Mouse (Mus musculus) embryonic facial prominence, embryonic 11.5 days (tissue): Measurements from ENCODE around the gene Suv39h2. TPM values are rescaled to one million over a fixed set of nuclear protein-coding genes. Genes with fewer than 3 reads are reported as not detected.
A peak's percentile ranks its signal among the peaks of the same experiment; 100 is the strongest.

Source experiments
- ATAC-seq: fragments of 200-750 bp; cut with Nextera tagmentation; replicated peaks from 2 replicates; pipeline ENCODE4 v1.8.0; 2017; ENCODE audit warnings: low read depth; ENCODE audit not compliant: insufficient number of reproducible peaks, low FRiP score, low TSS enrichment
- DNase-seq: peaks from one replicate; pipeline ENCODE4 v3.0.0-alpha.2; 2015; ENCODE audit warnings: low spot score
- H3K27ac ChIP-seq: fragments of 300-500 bp; sonication (generic); replicated peaks from 2 replicates; pipeline ENCODE4 v1.5.1; 2014; ENCODE audit warnings: mild to moderate bottlenecking, low read depth, low read length, control low read depth
- H3K27me3 ChIP-seq: fragments of 300-500 bp; sonication (generic); 2 replicates; pipeline ENCODE4 v1.6.1; 2014; ENCODE audit warnings: mild to moderate bottlenecking, low read length, moderate library complexity, mixed read lengths; ENCODE audit not compliant: control insufficient read depth, insufficient read depth
- H3K36me3 ChIP-seq: fragments of 300-500 bp; sonication (generic); replicated peaks from 2 replicates; pipeline ENCODE4 v1.6.1; 2014; ENCODE audit warnings: low read depth, mild to moderate bottlenecking, low read length, moderate library complexity, mixed read lengths; ENCODE audit not compliant: control insufficient read depth, insufficient read depth
- H3K4me1 ChIP-seq: fragments of 300-500 bp; sonication (generic); 2 replicates; pipeline ENCODE4 v1.6.1; 2014; ENCODE audit warnings: low read length, mixed read lengths; ENCODE audit not compliant: control insufficient read depth, insufficient read depth
- H3K4me2 ChIP-seq: fragments of 300-500 bp; sonication (generic); 2 replicates; pipeline ENCODE4 v1.6.1; 2014; ENCODE audit warnings: low read depth, mild to moderate bottlenecking, control low read depth, low read length, moderate library complexity
- H3K4me3 ChIP-seq: fragments of 300-500 bp; sonication (generic); 2 replicates; pipeline ENCODE4 v1.5.1; 2014; ENCODE audit warnings: low read depth, low read length, control low read depth
- H3K9ac ChIP-seq: fragments of 300-500 bp; sonication (generic); replicated peaks from 2 replicates; pipeline ENCODE4 v1.6.1; 2014; ENCODE audit warnings: mild to moderate bottlenecking, control low read depth, low read length
- H3K9me3 ChIP-seq: fragments of 300-500 bp; sonication (generic); replicated peaks from 2 replicates; pipeline ENCODE4 v1.6.1; 2016; ENCODE audit warnings: mild to moderate bottlenecking, low read length, inconsistent platforms, mixed read lengths; ENCODE audit not compliant: control insufficient read depth
- WGBS: fragments of 180-500 bp; shearing (Covaris S2); extraction: QIAGEN DNeasy Blood & Tissue Kit; methylation state at CpG from one replicate; pipeline ENCODE4 v1.1.7; 2014; 5-methylcytosine and 5-hydroxymethylcytosine counted together
- polyA plus RNA-seq: library from polyadenylated mRNA; unstranded; fragments of >200 nt; fragmentation: Nextera tagmentation; extraction: Ambion mirVana; gene quantifications from 2 replicates; pipeline ENCODE4 v1.2.1, GENCODE M21; 2014

The Suv39h2 gene
- 47.4 and 54.5 TPM in 2 replicates for polyA plus RNA-seq

DNA sequence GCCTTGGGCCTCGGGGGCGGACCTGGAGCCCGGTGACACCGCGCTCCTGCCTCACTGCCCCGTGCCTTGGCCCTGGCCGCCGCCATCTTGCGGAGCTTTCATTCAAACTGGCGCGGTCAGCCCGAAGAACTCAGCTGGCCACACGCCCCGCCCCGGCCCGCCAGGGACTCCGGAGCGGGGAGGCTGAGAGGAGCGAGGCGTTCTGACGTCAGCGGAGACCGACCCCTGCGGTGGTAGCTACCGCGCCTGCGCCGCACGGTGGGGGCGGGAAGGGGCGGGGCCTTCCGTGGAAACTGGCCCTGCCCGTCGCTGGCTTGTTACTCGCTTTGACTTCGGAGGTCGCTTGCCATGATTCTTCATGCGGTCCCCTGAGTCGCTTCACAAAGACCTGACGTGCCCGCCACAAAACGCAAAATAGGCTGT, at the start of gene Suv39h2:
Gene Suv39h2 (minus strand): TSS at position 171 of the 423 bp plus-strand sequence.
- peak; percentile 97 for DNase-seq
- H3K36me3 ChIP-seq, result no peaks in the 10 kb centered on the region; the same call in 1 of the 2 replicates
- peak within 1 kb of the TSS; percentile 84 for H3K27ac ChIP-seq
- under 1% methylated on average over 42 of the region's 42 CpGs for WGBS
- peak within 1 kb of the TSS; percentile 71 for H3K4me3 ChIP-seq
- no peaks in the 10 kb centered on the region for H3K4me1 ChIP-seq
- H3K27me3 ChIP-seq, result no peaks in the 10 kb centered on the region
- H3K9ac ChIP-seq, result peak within 1 kb of the TSS; percentile 78
- no peaks in the 10 kb centered on the region for H3K9me3 ChIP-seq
- ATAC-seq, result peak; percentile 97
- H3K4me2 ChIP-seq, result peak within 1 kb of the TSS; percentile 40

DNA sequence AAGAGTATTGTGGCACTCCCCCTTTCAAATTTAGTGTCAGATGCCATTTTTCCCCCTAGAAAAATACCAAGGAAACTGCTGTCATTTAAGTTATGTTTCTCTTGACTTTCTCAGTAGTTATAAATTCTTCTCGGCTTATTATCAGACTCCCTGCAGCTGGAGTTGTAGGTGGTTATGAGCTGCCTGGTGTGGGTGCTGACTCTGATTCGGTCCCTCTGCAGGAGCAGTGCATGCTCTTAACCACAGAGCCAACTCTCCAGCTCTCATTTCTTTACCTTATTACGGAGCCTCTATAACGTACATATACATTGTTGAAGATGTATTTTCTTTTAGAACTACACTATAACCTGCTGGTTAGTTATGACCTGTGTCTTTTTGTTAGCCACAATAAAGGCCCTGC, 47.7 kb upstream of the Suv39h2 start:
- no peak for ATAC-seq
- no peak overlapping the region for H3K9ac ChIP-seq
- no peaks in the 10 kb centered on the region for H3K9me3 ChIP-seq
- H3K4me3 ChIP-seq, result no peak overlapping the region
- no peaks in the 10 kb centered on the region for H3K36me3 ChIP-seq
- no peaks in the 10 kb centered on the region for H3K27me3 ChIP-seq
- no peak overlapping the region for H3K27ac ChIP-seq
- WGBS, result 80% methylated on average over 4 of the region's 4 CpGs
- no peaks in the 10 kb centered on the region for H3K4me1 ChIP-seq
- no peak overlapping the region for H3K4me2 ChIP-seq
- no peak for DNase-seq

DNA sequence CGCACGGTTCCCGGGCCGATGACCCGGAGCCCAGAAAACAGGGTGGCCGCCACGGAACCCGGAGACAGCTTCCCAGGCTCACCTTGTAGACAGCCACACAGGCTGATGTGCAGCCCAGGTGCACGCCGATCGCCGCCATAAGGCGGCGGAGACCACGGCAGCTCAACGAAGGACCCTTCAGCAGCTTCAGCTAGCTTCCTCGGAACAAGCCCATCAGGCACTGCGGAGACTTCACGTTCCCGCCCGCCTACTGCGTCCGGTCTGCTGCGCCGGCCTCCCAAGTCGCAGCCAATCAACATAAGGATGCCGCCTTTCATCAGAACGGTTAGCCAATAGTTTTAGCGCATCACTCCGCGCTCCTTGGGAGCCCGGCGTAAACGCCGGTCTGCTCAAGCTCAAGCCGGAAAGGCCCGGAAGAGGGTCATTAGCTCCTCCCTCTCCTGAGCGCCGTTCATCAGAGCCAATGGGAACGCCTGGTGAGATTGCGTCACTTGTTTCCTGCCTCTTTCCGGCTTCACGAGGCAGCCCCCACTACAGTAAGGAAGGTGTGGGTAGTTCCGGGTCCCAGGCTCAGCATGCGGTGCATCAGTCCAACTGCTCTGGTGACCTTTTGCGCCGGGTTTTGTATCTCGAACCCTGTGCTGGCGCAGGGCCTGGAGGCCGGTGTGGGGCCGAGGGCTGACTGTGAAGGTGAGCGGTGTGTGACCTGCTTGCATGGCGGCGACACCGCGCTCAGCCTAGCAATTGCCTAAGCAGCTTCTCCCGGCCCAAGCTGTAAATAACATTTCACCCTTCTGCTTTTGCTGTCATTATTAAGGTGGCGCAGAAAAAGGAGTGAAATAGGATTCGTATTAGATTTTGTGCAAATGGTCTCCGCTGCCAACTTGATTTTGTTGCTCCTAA, 38.0 kb upstream of the Suv39h2 start, which contains the start of the genes Gm45902, Hspa14 and Cdnf:
Gene Gm45902 (minus strand): TSS at position 239 of the 903 bp plus-strand sequence.
Gene Hspa14 (minus strand): TSS at position 263 of the 903 bp plus-strand sequence.
Gene Cdnf (plus strand): TSS at position 479 of the 903 bp plus-strand sequence.
- no peaks in the 10 kb centered on the region for H3K4me1 ChIP-seq
- no peaks in the 10 kb centered on the region for H3K27me3 ChIP-seq
- under 1% methylated on average over 60 of the region's 60 CpGs for WGBS
- peak within 1 kb of the TSS; percentile 61 for H3K4me3 ChIP-seq
- DNase-seq (peak; percentile 99), ATAC-seq (peak; percentile 100)
- peak within 1 kb of the TSS; percentile 73 for H3K9ac ChIP-seq
- no peaks in the 10 kb centered on the region for H3K9me3 ChIP-seq
- peak within 1 kb of the TSS; percentile 76 for H3K4me2 ChIP-seq
- H3K27ac ChIP-seq, result no peak within 1 kb of the TSS; the same call in 1 of the 2 replicates
- peaks cover 3% of the 10 kb centered on the region for H3K36me3 ChIP-seq

DNA sequence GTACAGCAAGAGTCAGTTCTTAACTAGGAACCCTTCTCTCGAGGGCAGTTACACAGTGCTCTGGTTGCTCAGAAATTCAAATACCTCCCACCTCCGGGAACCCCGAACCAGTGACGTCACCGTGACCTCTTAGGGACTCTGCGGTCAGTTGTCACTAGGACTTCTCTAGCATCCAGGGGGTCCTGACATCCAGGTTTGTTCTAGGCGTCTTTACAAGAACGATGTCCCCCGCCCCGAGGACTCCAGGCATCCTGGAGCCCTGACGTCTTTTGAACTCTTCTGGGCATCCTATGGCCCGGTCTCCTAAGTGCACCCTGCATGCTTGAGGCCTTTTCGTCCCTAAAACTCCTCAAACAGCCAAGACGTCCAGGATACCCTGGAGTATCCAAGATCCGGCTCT, 37.2 kb upstream of the Suv39h2 start:
- no peaks in the 10 kb centered on the region for H3K27me3 ChIP-seq
- no peak; the same call in 1 of the 2 replicates for ATAC-seq
- H3K36me3 ChIP-seq, result peaks cover 3% of the 10 kb centered on the region
- peak overlapping the region; percentile 61 for H3K4me3 ChIP-seq
- peak; percentile 68 for DNase-seq
- 1% methylated on average over 15 of the region's 15 CpGs for WGBS
- peak overlapping the region; percentile 73 for H3K9ac ChIP-seq
- H3K27ac ChIP-seq, result no peak overlapping the region; the same call in 1 of the 2 replicates
- H3K4me2 ChIP-seq, result peak overlapping the region; percentile 76
- no peaks in the 10 kb centered on the region for H3K9me3 ChIP-seq
- H3K4me1 ChIP-seq, result no peaks in the 10 kb centered on the region

DNA sequence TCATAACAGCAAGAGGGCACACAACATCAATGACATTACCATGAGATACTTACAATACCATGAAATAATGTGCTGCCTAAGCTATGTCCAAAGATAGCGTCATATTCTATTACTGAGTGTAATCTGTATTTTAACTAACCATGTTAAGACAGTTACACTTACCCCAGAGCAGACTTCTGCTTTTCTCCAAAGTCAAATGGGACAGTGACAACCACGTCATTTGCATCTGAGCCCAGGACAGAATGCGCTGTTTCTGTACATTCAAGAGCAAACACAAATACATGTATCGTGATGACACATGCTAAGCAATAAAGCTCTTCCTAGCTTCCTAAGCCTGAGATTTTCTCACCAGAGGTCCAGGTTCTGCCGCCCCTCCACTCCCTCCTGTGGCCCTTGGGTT, 26.1 kb upstream of the Suv39h2 start:
- Histone ChIP-seq H3K9ac (no peak overlapping the region), H3K27ac (no peak overlapping the region), H3K27me3 (no peaks in the 10 kb centered on the region), H3K4me1 (no peaks in the 10 kb centered on the region), H3K9me3 (no peaks in the 10 kb centered on the region), H3K4me3 (no peak overlapping the region), H3K4me2 (no peak overlapping the region), H3K36me3 (peaks cover 3% of the 10 kb centered on the region)
- no peak for ATAC-seq
- WGBS, result 93% methylated on average over 5 of the region's 5 CpGs
- no peak for DNase-seq

DNA sequence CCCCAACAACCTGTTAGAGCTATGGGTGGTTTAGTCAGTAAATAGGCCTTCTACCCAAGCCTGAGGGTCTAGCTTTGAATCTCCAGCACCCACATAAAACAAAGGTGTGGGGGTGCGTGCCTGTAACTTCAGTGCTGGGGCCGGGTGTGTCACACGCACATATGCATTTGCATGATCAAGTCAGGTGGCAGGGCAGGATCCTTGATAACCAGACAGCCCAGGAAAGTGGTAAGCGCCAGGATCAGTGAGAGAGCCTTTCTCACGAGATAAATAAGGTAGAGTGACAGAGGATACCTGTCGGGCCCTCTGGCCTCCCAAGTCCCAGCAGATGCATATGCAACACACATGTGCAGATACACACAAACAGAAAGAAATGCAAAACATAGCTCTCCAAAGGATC, 24.7 kb upstream of the Suv39h2 start:
- H3K9ac ChIP-seq, result no peak overlapping the region
- 94% methylated on average over 6 of the region's 6 CpGs for WGBS
- H3K27ac ChIP-seq, result no peak overlapping the region
- no peaks in the 10 kb centered on the region for H3K27me3 ChIP-seq
- H3K4me1 ChIP-seq, result no peaks in the 10 kb centered on the region
- ATAC-seq (no peak), DNase-seq (no peak)
- H3K9me3 ChIP-seq, result no peaks in the 10 kb centered on the region
- no peak overlapping the region for H3K4me3 ChIP-seq
- no peak overlapping the region for H3K4me2 ChIP-seq
- H3K36me3 ChIP-seq, result peaks cover 3% of the 10 kb centered on the region

DNA sequence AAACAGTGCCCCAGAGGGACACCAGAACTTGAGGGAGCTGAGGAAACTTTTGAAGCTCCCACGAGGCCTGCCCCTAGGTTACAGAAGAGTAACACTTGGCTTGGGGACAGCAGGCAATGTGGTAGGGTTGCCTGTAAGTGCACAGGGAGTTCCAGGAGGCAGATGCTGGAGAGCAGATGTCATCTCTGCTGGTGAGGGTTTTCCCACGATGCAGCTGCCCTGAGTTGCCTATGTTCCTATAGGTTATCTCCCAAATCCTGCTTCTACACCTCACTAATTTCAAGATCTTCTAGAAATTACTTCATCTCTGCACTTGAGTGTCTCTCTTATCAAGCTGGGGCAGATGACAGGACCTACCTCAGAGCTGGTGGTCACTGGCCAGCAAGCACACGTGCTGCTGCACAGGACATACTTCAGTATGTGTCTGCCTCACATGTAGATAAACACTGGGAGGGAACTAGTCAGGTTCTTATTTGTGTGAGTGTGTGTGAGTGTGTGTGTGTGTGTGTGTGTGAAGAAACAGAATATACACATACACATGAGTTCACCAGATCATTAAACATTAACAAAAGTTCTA, 19.1 kb upstream of the Suv39h2 start:
- no peak for DNase-seq
- Histone ChIP-seq H3K27me3 (no peaks in the 10 kb centered on the region), H3K9me3 (no peaks in the 10 kb centered on the region), H3K36me3 (peaks cover 3% of the 10 kb centered on the region), H3K4me1 (no peaks in the 10 kb centered on the region), H3K27ac (no peak overlapping the region), H3K9ac (no peak overlapping the region), H3K4me2 (no peak overlapping the region), H3K4me3 (no peak overlapping the region)
- 87% methylated on average over 3 of the region's 3 CpGs for WGBS
- no peak for ATAC-seq

DNA sequence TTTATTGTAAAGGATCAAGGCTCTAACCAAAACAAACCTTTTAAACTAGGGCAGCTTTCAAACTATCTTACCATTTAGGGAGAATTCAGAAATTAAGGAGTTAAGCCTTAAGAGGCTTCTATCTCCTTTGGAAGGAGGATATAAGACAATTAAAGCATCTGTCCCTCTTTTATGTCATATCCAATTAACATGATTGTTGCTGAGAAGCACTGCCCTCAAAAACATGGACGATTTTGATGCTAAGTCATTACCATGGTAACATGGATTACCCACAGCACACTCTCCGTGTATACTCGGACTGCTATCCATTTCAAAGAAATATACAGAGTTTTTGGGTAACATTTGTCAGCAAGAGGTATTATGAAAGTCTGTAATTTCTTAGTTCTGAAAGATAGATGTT, 15.0 kb upstream of the Suv39h2 start:
- Histone ChIP-seq H3K27ac (no peak overlapping the region), H3K9me3 (no peaks in the 10 kb centered on the region), H3K36me3 (peaks cover 3% of the 10 kb centered on the region), H3K4me1 (no peaks in the 10 kb centered on the region), H3K4me3 (no peak overlapping the region), H3K27me3 (no peaks in the 10 kb centered on the region), H3K9ac (no peak overlapping the region), H3K4me2 (no peak overlapping the region)
- DNase-seq (no peak), ATAC-seq (no peak)
- whole genome bisulfite sequencing, result 84% methylated on average over 3 of the region's 3 CpGs
